Mouse (Mus musculus): ENCODE measurements around the gene Cntrl.

The Cntrl gene

DNA sequence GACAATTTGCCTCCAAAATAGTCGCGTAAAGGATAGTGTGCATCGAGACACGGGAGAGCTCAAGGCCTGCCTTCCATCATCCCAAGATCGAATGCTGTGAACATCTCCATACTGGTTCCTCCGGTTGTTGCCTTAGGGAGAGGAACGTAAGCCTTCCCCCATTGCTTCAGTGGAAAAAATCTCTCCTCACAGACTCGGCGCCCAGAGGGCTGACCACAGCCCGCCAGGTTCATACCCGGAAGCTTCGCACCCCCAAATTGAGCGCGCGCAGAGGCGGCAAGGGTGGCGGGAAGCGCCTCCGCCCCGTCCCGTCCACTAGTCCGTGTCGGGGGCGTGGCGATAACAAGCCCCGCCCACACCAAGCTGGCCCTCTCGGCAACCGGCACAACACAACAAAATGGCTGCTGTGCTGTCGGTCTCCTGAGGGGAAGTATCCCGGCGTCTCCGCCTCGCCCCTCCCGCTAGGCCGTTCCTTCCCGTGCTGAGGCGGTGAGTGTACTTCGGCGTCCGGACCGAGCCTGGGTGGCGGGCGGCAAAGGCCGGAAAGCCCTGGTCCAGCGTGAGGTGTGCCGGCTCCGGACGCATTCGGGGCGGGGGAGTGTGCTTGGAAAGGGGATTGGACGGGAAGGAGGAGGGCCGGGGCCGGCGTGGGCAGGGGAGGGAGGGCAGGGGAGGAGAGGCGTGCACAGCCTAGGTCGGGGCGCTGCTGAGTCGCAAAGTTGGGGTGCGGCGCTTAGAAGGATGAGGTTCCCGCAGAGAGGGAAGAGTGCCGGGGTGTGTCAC, at the start of gene Cntrl:
Gene Cntrl (plus strand): TSS at position 352 of the 783 bp plus-strand sequence.
- DNase-seq (ENCODE audit: low read depth) = peak; percentile 95

DNA sequence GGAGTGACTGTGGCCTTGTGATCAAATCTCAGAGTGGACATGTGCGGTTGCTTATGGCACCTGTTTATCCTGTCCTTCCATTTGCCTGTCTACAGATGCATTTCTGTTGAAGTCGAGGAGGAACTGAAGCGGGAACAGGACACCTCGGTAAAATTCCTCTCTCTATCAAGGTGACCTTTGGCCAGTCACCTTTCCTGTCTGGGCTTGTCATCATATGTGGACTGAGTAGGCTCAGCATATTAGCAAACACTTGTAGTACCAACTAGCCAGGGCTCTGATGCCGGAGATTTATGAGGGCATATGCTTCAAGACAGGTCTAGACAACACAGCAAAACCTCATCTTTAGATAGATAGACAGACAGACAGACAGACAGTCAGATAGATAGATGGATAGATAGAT, 49.0 kb upstream of the Cntrl start:
- no peak for DNase-seq (ENCODE audit: low read depth)

DNA sequence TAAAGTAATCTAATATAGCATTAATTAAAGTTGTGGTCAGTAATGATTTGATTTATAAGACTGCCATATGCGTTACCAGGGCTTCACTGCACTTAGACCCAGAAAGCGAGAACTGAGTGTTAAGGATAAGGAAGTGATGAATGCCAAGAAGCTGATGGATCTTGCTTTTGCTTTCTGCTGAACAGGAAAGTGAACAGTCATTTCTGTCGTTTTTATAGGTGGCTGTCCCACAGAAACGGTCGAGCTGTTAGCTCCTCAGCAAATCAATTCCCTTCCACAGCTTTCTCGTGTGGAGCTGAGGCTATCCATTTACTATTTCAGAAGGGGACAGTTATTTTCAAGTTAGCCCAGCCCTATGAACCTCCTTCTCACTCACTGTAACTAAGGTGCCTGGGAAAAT, 48.4 kb upstream of the Cntrl start:
- no peak for DNase-seq (ENCODE audit: low read depth)

DNA sequence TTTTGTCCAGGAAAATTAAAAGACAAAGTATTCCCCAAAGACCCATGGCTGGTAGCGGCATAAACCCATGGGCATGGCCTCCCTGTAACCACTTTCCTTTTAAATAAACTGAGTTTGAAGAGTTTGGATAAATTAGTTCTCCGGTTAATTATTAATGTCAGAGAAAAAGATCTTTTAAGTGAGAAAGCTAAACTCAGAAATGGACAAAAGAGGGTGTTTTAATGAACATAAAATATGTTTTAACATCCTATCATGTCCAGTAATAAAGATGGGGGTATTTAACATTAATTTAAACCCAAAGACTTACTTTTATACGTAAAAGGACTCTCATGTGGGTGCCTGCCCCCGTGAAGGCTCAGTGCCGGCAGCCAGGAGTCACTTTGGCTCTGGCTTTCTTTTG, 48.0 kb upstream of the Cntrl start, which contains the start of gene Hc:
Gene Hc (minus strand): TSS at position 101 of the 400 bp plus-strand sequence.
- no peak for DNase-seq (ENCODE audit: low read depth)

DNA sequence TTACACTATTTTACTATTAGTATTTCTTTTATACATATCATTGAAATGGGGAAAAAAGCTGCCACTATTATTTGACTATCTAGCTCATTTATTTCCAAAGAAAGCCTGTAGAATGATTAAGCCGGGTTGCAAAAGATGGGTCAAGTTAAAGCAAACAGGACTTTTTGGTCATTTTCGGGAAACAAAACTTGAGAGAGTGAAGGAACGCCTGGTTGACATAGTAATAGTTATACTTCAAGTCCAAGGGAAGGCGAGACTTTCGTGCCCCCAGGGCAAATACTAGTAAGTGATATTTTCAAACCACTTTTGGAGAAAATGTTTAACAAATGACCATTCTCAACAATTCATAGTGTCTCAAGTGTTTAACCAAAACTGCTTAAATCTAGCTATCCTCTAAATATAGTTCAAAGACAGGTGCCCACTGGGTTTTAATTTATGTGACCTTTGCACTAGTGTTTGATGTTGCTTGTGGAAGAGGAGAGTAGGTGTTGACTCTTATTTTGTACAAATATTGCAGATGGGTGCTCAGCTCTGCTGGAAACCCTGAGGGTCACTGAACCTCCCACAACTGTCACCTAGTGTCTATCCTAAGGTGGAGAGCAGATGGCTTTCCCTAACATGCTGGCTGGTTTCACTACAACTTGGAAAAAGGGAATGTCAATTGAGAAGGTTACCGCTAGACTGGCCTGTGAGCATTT, 45.8 kb upstream of the Cntrl start:
- DNase-seq (ENCODE audit: low read depth) = no peak

DNA sequence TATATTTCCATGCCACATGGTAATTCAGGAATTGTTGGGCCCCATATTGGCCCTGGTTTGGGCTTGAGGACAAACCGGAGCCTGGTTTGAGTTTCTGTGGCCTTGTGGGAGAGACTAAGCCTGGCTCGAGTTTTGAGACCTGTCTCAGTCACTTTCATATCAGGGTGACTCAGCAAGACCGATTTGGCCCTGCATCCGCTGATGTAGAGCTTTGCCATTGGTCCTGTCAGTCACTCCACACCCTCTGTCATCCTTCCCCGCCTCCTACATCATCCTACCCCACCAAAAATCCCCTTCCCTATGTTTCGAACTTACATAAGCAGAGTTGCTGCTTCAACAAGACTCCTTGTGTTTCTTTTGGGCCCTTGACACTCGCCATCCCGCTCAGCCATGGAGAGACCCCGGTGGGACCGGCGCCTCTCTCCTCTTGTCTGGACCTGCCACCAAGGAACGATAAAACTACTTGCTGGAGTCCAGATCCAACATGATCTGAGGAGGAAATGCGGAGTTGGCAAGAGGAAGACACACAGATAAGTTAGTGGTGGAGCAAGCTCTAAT, 42.7 kb upstream of the Cntrl start:
- DNase-seq (ENCODE audit: low read depth) = no peak

DNA sequence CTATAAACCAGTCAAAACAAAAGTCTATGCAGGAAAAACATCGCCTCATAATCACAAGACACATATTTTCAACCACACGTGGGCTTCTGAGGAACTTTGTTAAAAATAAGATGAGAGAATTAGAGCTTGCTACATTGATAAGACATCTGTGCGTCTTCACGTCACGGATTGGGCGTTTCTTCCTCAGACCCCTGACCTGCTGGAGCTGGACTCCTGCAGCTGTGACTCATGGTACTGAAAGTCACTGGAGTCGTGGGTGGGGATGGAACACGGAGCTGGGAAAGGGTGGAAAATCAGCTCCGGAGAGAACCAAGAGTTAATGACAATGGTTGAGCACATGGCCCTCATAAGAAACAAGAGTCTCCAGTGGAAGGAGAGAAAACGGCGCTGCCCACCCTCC, 42.2 kb upstream of the Cntrl start:
- DNase-seq (ENCODE audit: low read depth) = no peak

DNA sequence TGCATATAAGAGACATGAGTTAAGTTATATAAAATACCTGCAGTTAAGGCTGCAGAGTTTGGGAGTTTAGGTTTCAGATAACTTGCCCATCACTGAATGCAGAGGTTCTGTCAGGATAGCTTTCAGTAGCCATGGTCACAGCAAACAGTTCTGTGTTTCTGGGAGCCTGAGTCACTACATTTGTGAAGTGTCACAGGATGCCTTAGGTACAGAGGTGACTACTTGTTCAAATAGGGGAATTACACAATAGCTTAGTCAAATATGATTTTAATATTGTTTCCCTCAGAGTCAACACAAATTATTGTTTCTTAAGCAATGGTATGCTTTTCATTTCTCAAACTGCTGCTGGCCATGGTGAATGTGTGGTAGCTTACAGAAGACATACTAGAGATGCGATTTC, 40.2 kb upstream of the Cntrl start:
- DNase-seq (ENCODE audit: low read depth) = no peak

DNA sequence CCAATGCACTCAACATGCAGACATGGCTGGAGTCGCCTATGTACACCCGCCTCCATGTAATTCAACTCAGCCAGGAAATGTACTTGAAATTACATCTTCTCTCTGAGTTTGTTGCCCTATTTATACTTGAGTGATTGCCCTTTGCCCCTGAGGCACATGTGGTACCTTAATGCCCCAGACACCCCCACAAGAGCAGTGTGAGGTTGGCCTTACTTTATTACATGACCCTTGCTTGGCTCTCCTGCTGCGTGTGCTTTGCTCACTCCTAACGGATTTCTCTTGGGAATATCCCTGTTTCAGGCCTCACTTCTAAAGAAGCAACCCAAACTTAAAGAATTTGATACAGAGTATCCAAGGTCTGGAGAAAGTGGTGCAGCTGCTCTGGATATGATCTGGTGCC, 39.0 kb upstream of the Cntrl start:
- DNase-seq (ENCODE audit: low read depth) = no peak

DNA sequence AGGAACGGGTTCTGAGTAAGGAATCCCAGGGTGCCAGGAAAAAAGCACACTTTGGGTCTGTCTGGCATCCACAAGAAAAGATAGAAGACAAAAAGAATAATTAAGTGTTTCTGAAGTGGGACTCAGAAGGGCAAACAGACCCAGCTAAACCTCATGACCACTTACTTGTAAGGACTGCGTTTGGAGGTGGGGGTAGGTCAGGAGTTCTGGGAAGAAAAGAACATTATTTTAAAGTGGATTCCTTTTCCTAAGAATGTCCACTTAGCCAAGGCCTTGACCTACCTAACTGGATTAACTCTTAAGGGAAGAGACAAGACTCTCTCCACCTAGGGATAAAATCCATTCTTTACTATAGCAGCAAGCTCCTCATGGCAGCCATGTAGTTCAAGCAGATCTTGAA, 36.7 kb upstream of the Cntrl start:
- DNase-seq (ENCODE audit: low read depth) = no peak

DNA sequence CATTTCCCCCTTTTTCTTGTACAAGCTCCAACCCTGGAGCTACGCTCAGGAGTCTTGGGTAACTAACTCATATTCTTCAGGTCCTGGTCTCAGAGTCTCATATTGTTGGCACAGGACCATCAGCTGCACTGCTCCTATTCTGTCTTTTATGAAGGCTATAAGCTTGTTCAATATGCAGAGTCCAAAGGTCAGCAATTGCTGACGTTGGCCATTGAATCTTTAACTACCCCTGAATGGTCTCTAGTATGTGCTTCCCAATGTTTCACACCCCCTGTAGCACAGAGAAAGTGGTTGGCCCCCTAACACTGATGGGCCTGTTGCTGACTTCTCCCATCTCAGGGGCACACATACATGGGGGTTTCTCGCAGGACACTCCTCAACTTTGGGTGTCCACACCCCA, 35.0 kb upstream of the Cntrl start:
- no peak for DNase-seq (ENCODE audit: low read depth)

DNA sequence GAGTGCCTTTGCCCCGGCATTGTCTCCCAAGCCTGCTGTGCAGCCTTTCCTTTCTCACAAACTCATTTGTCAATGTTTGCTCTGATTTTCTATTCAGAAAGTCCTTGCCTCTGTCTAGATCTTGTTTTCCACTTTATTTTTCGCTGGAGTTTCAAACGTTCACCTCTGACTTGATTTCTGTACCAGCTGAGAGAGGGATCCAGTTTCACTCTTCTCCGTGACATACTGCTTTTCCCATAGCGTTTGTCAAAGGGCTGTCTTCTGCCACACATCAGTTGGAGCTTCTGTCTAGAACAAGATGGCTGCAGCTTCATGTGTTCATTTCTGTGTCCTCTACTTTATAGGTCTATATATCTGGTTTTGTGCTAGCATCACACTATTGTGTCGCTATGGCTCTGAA, 30.1 kb upstream of the Cntrl start:
- DNase-seq (ENCODE audit: low read depth) = no peak

DNA sequence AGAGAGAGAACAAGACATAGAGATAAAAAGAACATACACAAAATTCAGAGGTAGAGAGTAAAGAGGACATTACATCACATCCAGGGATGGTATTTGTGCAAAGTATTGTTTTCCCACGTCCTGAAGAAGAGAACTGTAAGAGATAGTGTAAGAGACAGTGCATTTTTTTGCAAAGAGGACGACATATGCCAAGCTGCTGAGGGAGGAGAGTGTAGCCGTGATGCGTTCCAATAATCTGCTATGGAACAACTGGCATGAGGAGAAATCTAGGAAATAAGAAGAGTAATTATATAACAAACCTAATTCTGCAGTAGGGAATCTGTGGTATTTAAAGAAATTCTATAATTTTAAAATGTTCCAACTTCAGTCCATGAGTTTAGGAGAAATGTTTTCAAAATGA, 21.9 kb upstream of the Cntrl start:
- no peak for DNase-seq (ENCODE audit: low read depth)

DNA sequence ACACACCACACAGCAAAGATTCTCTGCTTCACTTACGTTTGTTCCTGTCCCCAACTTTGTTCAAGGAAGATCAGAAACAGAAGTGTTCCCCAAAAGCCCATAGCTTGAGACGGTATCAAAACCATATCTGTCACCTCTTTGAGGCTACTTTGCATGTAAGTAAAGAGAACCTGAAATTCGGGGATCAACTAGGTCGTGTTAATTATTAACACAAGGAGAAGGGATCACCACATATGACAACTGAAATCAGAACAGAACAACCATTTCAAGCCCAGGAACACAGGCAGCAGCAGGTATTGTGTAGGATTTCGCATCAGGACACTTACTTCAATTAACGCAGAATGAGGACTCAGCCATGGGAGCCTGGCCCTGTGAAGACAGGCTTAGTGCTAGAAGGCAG, 8.8 kb upstream of the Cntrl start:
- no peak for DNase-seq (ENCODE audit: low read depth)

DNA sequence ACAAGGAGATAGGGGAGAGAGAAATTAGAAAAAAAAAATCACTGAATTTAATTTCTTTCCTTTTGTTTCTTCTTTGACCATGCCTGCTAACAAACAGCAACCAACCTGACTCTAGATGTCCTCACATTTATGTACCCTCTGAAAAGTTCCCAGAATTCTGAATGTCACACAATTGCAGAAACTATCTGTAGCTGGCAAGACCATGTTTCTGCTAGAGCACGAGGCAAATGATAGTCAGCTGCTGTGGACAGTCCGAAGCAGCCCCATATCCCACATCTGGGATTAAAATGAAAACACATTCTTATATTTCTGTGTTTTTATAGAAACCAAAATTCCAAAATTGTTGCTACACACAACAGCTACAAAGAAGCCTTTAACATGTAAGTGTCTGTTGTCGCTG, 7.8 kb upstream of the Cntrl start, which contains the start of gene AI182371:
Gene AI182371 (minus strand): TSS at position 101 of the 400 bp plus-strand sequence.
- no peak for DNase-seq (ENCODE audit: low read depth)

DNA sequence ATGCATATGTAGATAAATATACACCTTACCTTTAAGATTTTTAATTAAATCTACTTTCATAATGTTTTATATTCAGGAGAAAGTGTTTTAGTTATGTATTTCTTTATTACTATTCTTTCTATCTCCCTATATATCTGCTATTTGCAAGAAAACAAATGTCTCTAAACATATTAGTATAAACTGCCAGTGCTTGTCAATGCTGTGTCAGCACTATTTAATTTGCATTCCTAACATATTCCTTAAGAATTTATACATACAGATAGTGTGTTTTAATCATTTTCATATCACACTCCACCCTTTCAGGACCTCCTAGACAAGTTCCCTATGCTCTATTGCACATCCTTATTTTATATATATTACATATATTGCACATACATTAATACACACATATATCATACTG, 6.5 kb upstream of the Cntrl start:
- no peak for DNase-seq (ENCODE audit: low read depth)

DNA sequence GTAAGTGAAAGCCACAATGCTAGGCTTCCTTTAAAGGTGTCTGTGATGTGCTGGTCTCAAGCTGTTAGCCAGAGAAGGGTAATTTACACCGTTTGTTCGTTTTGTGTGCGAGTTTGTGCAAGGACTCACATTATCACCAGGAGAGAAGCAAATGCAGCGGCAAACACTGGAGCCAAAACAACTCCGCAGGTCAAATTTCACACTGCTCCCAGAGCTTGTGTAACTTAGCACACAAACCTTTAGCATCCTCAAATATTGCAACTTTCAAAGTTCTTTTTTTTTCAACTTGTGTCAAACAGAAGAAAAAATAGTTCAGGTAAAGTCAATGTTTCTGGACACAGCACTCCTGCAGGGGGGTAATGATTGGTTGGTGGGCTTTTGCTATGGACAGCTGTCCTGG, 5.7 kb upstream of the Cntrl start:
- no peak for DNase-seq (ENCODE audit: low read depth)

DNA sequence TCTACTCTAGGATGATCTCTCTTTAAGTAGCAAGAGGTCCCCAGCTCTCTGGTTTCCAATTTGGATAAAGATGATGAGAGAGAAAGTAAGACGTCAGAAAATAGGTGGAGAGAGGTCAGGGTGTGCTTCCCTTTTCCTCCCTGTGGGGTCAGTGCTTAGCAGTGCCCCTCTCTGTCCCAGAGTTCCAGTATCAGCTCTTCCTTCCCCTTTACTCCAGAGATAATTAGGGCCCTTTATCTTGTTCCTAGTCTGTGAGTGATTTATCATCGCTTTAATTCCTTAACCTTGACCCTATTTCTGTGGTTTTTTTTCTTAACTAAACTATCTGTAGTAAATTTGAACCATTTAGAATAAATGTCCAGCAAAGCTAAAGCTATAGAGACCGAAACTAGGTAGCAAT, 4.4 kb upstream of the Cntrl start:
- no peak for DNase-seq (ENCODE audit: low read depth)

DNA sequence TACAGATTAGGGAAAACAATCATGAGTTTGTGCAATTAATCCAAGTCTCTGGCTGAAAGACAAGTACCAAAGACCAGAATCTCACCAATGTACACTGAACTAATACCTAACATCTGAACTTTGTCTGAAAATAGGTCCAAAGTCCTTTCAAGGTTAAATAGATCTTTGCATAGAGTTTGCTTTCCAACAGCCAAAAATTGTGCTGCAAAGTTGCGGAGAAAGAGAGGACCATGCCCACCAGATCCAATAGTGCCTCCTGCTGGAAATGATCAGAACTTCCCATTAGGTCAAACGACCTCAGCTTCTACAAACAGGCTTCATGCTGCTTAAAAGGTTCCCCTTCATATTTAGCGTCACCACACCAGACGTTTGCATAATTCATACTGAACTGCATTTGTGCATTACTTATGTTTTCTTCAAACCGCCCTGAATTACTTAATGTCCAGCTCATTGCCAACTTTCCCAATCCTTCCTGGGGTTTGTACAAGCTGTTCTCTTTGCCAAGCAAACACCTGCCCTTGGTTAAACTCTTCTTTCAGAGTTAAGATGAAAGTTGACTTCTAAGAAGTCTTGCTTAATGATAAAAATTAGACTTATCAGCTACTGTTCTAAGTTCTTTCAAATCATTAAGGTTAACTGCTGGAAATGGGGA, 1.2 kb upstream of the Cntrl start:
- peak; percentile 79 for DNase-seq (ENCODE audit: low read depth)

DNA sequence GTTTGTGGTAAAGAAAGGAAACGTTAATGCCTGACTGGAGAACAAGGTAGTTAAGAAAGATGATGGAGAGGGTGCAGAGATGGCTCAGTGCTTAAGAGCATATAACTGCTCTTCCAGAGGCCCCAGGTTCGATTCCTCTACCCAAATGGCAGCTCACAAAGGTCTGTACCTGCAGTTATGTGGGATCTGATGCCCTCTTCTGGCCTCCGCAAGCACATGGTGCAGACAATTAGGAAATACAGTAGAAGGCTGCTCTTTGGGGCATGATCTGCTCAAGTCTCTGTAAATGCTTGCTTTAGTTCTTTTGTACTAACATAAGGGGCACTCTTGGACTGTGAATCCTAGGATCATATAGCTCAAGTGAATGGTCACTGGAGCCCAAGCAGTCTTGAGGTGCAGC, 580 bp upstream of the Cntrl start:
- peak; percentile 82 for DNase-seq (ENCODE audit: low read depth)

DNA sequence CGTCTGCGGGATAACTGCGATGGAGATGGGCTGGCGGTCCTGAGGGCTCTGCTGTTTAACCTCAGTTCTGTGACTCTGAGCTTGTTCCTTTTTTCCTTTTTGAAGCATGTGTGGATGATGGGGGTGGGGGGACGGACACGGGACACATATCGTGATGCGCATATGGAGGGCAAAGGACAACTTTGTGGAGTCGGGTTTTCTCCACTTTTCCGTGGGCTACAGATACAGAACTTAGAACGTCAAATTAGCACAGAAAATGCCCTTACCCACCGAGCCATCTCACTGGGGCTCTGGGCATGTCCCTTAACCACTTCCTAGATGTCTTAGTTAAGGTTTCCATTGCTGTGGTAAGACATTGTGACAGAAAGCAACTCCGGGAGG, 622 bp downstream of the Cntrl start:
- DNase-seq (ENCODE audit: low read depth) = peak; percentile 84

DNA sequence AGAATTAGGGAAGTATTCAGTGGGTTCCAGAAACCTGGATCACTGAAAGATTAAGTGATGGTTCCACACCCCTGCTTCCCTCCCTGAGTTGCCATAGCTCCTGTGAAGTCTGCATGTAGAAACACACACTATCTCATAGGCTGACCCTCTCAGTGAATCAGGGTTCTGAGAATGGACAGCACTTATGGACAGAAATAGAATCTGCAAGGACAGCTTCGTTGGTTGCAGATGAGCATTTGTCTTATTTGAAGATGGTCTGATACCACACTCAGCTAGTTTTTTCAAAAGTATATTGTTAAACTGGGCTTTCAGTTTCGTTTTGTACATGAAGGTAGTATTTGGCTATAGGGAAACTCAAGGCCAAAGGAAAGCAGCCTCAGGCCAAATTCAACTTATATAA, 1.2 kb downstream of the Cntrl start:
- DNase-seq (ENCODE audit: low read depth) = peak; percentile 75

DNA sequence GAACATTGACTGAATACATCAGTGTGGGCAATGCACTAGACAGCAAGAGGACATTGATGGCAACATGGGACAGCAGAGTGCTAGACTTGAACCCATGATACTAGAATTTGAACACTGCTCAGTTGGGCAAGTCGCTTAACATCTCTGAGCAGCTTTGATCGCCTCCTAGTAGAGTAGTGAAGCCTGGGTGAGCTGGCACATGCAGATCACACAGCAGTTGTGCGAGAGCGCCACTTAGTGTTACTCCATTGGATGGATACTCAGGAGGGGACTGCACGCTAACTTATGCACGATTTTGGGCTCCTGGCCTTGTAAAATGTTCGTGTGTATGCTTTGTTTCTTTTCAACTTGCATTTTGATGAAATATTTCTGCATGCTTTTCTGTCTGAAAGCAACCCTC, 15.4 kb downstream of the Cntrl start:
- DNase-seq (ENCODE audit: low read depth) = no peak

Measured in induced T-regulatory cell, adult 2 months (primary cell).